In the genomic region with DNA sequence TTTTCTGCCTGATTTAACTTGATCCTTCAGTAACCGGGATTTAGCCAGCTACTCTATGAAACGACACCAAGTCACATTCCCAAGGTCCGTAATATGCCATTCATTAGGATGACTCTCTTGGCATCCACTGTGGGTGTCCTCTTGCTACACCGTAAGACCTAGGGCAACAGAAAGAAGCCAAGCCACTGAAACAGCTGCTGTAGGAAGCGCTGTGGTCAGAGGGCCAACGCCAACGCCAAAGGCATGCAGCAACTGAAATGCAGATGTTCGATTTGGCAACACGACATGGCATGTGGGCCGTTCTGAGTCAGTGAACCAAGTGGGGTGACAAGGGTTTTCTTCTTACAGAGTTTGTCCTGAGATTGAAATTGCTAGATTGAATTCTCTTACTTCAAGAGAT, we compare ENCODE assay signal across 18 mouse cellular contexts.
A peak's percentile ranks its signal among the peaks of the same experiment; 100 is the strongest.
DNase-seq lines count a peak whose midpoint lies in the region; ATAC-seq lines count a peak whose summit lies in the region.
"Had no signal": no experiment of that assay in that cellular context is flagged by ENCODE, and none has a peak within 500 bp of the region (broad histone marks: within the 10 kb centered on the region; RNA-seq: fewer than 3 reads in every experiment).

No protein-coding gene starts in this region.

- H3K4me2 ChIP-seq in embryonic facial prominence, embryonic 14.5 days (ENCODE audit: low read depth, low read length), result no peak overlapping the region
- H3K4me2 ChIP-seq: liver, embryonic 15.5 days; neural tube, embryonic 13.5 days had no signal

- H3K27me3 ChIP-seq in embryonic facial prominence, embryonic 14.5 days (replicated peaks; ENCODE audit: control insufficient read depth, insufficient read depth, low read length), result no peaks in the 10 kb centered on the region
- no peaks in the 10 kb centered on the region for H3K27me3 ChIP-seq in embryonic facial prominence, embryonic 10.5 days (replicated peaks; ENCODE audit: low read depth, poor library complexity, severe bottlenecking)
- H3K27me3 ChIP-seq: liver, embryonic 15.5 days; neural tube, embryonic 13.5 days had no signal

- no peaks in the 10 kb centered on the region for H3K36me3 ChIP-seq in embryonic facial prominence, embryonic 14.5 days (ENCODE audit: control insufficient read depth, insufficient read depth, low read length)
- no peaks in the 10 kb centered on the region for H3K36me3 ChIP-seq in embryonic facial prominence, embryonic 10.5 days (replicated peaks)
- H3K36me3 ChIP-seq: G1E; hindbrain, embryonic 10.5 days; liver, embryonic 15.5 days; neural tube, embryonic 13.5 days had no signal

- intact Hi-C loops in left cerebral cortex, postnatal 10 days (cut with DNase I), result no loop called here

- H3K9ac ChIP-seq in embryonic facial prominence, embryonic 14.5 days (ENCODE audit: low read depth, low read length), result no peak overlapping the region
- H3K9ac ChIP-seq: liver, embryonic 15.5 days; neural tube, embryonic 13.5 days had no signal

- H3K9me3 ChIP-seq in embryonic facial prominence, embryonic 14.5 days (ENCODE audit: control insufficient read depth, low read length), result no peaks in the 10 kb centered on the region
- no peaks in the 10 kb centered on the region for H3K9me3 ChIP-seq in embryonic facial prominence, embryonic 10.5 days
- H3K9me3 ChIP-seq: hindbrain, embryonic 10.5 days; liver, embryonic 15.5 days; neural tube, embryonic 13.5 days had no signal

- peaks cover 5% of the 10 kb centered on the region for H3K4me1 ChIP-seq in embryonic facial prominence, embryonic 14.5 days (ENCODE audit: control insufficient read depth, insufficient read depth, low read length)
- 0 out of 2 replicates have a peak, but pooled peaks cover 3% of the 10 kb centered on the region for H3K4me1 ChIP-seq in embryonic facial prominence, embryonic 10.5 days
- H3K4me1 ChIP-seq: hindbrain, embryonic 10.5 days; liver, embryonic 15.5 days; neural tube, embryonic 13.5 days had no signal

- peak; percentile 67 for DNase-seq in embryonic facial prominence, embryonic 14.5 days (ENCODE audit: low spot score)
- no peak for DNase-seq in embryonic facial prominence, embryonic 10.5 days (ENCODE audit: low spot score)
- peak; percentile 18 for DNase-seq in retina, postnatal 1 day
- DNase-seq in retina, embryonic 14.5 days (ENCODE audit: low spot score), result no peak
- peak; percentile 53 for DNase-seq in gastrocnemius, postnatal 10 days
- peak; percentile 80 for DNase-seq in skeletal muscle tissue, adult 2 months (ENCODE audit: low read depth, low spot score)
- DNase-seq in left cerebral cortex, postnatal 10 days (ENCODE audit: extremely low spot score in 1 of 2, low spot score in 2 of 2), result no peak
- DNase-seq in layer of hippocampus, postnatal 25 days (ENCODE audit: extremely low spot score in 1 of 2, low spot score in 1 of 2), result no peak
- DNase-seq: B cell, adult 2 months; cerebellum, adult 9-11 months; embryo, embryonic 11 days; thymus, postnatal 4 days had no signal

- no peak overlapping the region for H3K27ac ChIP-seq in embryonic facial prominence, embryonic 14.5 days (replicated peaks; ENCODE audit: low read depth, low read length)
- no peak overlapping the region for H3K27ac ChIP-seq in embryonic facial prominence, embryonic 10.5 days (replicated peaks)
- H3K27ac ChIP-seq: hindbrain, embryonic 10.5 days; kidney, postnatal 0 days; liver, embryonic 15.5 days; neural tube, embryonic 13.5 days had no signal

- ATAC-seq in embryonic facial prominence, embryonic 14.5 days (ENCODE audit: low read depth), result no peak

- 52% methylated on average over 10 of the region's 10 CpGs for WGBS in embryonic facial prominence, embryonic 14.5 days
- 85% methylated on average over 10 of the region's 10 CpGs for WGBS in embryonic facial prominence, embryonic 10.5 days

- no peak overlapping the region for H3K4me3 ChIP-seq in embryonic facial prominence, embryonic 14.5 days (ENCODE audit: low read depth, low read length)
- no peak overlapping the region for H3K4me3 ChIP-seq in embryonic facial prominence, embryonic 10.5 days
- H3K4me3 ChIP-seq: erythroblast, embryonic 14.5 days; hindbrain, embryonic 10.5 days; liver, embryonic 15.5 days; neural tube, embryonic 13.5 days had no signal

Comparison
In these comparisons a context has a peak if more than half of its experiments do, and no peak if none do; other contexts are left out.
1. DNase-seq: peak in embryonic facial prominence, embryonic 14.5 days (single experiment), retina, postnatal 1 day (single experiment), gastrocnemius, postnatal 10 days (single experiment) and skeletal muscle tissue, adult 2 months (single experiment); none in embryonic facial prominence, embryonic 10.5 days (single experiment), retina, embryonic 14.5 days (single experiment), left cerebral cortex, postnatal 10 days (0 of 2) and layer of hippocampus, postnatal 25 days (0 of 2).